Mouse (Mus musculus): ENCODE data around the gene Tor1aip2. TPM values are rescaled to one million over a fixed set of nuclear protein-coding genes. Genes with fewer than 3 reads are reported as not detected.

The Tor1aip2 gene
- polyA plus RNA-seq, 1 experiment from 2014 or later, result 130 TPM

GRCm38 (mm10) chr1:156111728-156112127 is 76.5 kb downstream of the Tor1aip2 start:
- Histone ChIP-seq H3K9ac (ENCODE audit: low read depth, low read length) (no peak overlapping the region), H3K27ac (ENCODE audit: low read depth, low read length) (no peak overlapping the region), H3K4me2 (replicated peaks; ENCODE audit: low read depth, low read length) (no peak overlapping the region), H3K4me3 (ENCODE audit: low read length) (no peak overlapping the region), H3K27me3 (ENCODE audit: control insufficient read depth, insufficient read depth, low read length) (peaks cover 11% of the 10 kb centered on the region), H3K36me3 (ENCODE audit: control insufficient read depth, insufficient read depth, low read length) (no peaks in the 10 kb centered on the region), H3K9me3 (ENCODE audit: control insufficient read depth, low read length) (no peaks in the 10 kb centered on the region), H3K4me1 (ENCODE audit: control insufficient read depth, insufficient read depth, low read length) (peaks cover 15% of the 10 kb centered on the region; the same call in 1 of the 2 replicates)
- ATAC-seq (ENCODE audit: low FRiP score, low TSS enrichment), result peak; percentile 48; the same call in 1 of the 2 replicates
- WGBS, result 26% methylated on average over 12 of the region's 12 CpGs

DNA sequence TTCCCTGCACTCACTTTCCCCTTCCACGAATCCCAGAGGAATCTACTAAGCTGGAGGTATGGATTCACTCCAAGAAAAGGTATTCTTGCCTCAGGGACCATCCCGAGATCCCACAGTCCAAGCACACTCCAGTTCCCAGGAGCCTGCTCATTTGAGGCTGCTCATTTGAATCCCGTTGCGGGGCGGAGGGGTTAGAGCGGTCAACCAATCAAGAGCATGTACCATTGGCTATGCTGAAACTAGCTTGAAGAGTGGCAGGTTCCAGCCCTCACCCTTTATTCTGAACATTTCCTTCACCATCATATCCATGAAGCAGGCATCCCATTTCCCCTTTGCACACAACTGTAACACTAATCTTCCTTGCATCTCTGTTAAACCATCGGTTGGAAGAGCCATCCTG is 76.9 kb downstream of the Tor1aip2 start:
- H3K9ac ChIP-seq (ENCODE audit: low read depth, low read length), result no peak overlapping the region
- H3K27ac ChIP-seq (ENCODE audit: low read depth, low read length), result no peak overlapping the region
- H3K9me3 ChIP-seq (ENCODE audit: control insufficient read depth, low read length), result no peaks in the 10 kb centered on the region
- H3K4me1 ChIP-seq (ENCODE audit: control insufficient read depth, insufficient read depth, low read length), result peaks cover 15% of the 10 kb centered on the region; the same call in 1 of the 2 replicates
- H3K4me3 ChIP-seq (ENCODE audit: low read length), result no peak overlapping the region
- no peaks in the 10 kb centered on the region for H3K36me3 ChIP-seq (ENCODE audit: control insufficient read depth, insufficient read depth, low read length)
- H3K27me3 ChIP-seq (ENCODE audit: control insufficient read depth, insufficient read depth, low read length), result peaks cover 11% of the 10 kb centered on the region
- ATAC-seq (ENCODE audit: low FRiP score, low TSS enrichment), result no peak
- no peak overlapping the region for H3K4me2 ChIP-seq (replicated peaks; ENCODE audit: low read depth, low read length)
- 47% methylated on average over 7 of the region's 7 CpGs for WGBS

- Histone ChIP-seq H3K4me1 (ENCODE audit: control insufficient read depth, insufficient read depth, low read length) (peaks cover 8% of the 10 kb centered on the region; the same call in 1 of the 2 replicates), H3K9me3 (ENCODE audit: control insufficient read depth, low read length) (no peaks in the 10 kb centered on the region), H3K9ac (ENCODE audit: low read depth, low read length) (no peak overlapping the region), H3K27ac (ENCODE audit: low read depth, low read length) (no peak overlapping the region), H3K4me2 (replicated peaks; ENCODE audit: low read depth, low read length) (no peak overlapping the region), H3K27me3 (ENCODE audit: control insufficient read depth, insufficient read depth, low read length) (peaks cover 11% of the 10 kb centered on the region), H3K4me3 (ENCODE audit: low read length) (no peak overlapping the region), H3K36me3 (ENCODE audit: control insufficient read depth, insufficient read depth, low read length) (no peaks in the 10 kb centered on the region)
- 75% methylated on average over 8 of the region's 8 CpGs for WGBS
- ATAC-seq (ENCODE audit: low FRiP score, low TSS enrichment), result no peak
Measured at GRCm38 (mm10) chr1:156113884-156114499, 78.8 kb downstream of the Tor1aip2 start.

- Histone ChIP-seq H3K4me2 (replicated peaks; ENCODE audit: low read depth, low read length) (no peak overlapping the region), H3K9me3 (ENCODE audit: control insufficient read depth, low read length) (no peaks in the 10 kb centered on the region), H3K27me3 (ENCODE audit: control insufficient read depth, insufficient read depth, low read length) (peaks cover 8% of the 10 kb centered on the region), H3K36me3 (ENCODE audit: control insufficient read depth, insufficient read depth, low read length) (no peaks in the 10 kb centered on the region), H3K9ac (ENCODE audit: low read depth, low read length) (no peak overlapping the region), H3K4me3 (ENCODE audit: low read length) (no peak overlapping the region), H3K4me1 (ENCODE audit: control insufficient read depth, insufficient read depth, low read length) (peaks cover 7% of the 10 kb centered on the region; the same call in 1 of the 2 replicates), H3K27ac (ENCODE audit: low read depth, low read length) (no peak overlapping the region)
- WGBS, result 56% methylated on average over 3 of the region's 3 CpGs
- ATAC-seq (ENCODE audit: low FRiP score, low TSS enrichment), result no peak
Measured at GRCm38 (mm10) chr1:156116770-156117169, 81.6 kb downstream of the Tor1aip2 start.

Other genes starting within 250 kb of the Tor1aip2 start
- 11.0 and 13.5 TPM in 2 replicates for gene Qsox1, start 222.5 kb upstream of the Tor1aip2 start, polyA plus RNA-seq (2014; fragmentation: Nextera tagmentation; extraction: Ambion mirVana)
- 9.2 and 16.3 TPM in 2 replicates for gene Cep350, start 62.1 kb upstream of the Tor1aip2 start, polyA plus RNA-seq (2014; fragmentation: Nextera tagmentation; extraction: Ambion mirVana)
- 50.5 and 51.1 TPM in 2 replicates for gene Tor1aip1, start 1.1 kb downstream of the Tor1aip2 start, polyA plus RNA-seq (2014; fragmentation: Nextera tagmentation; extraction: Ambion mirVana)
- gene Fam163a, start 169.6 kb downstream of the Tor1aip2 start, polyA plus RNA-seq (2014; fragmentation: Nextera tagmentation; extraction: Ambion mirVana), result 0.13 and 0.23 TPM in 2 replicates

Data from kidney, embryonic 14.5 days (tissue).